Mouse (Mus musculus): ENCODE measurements around the gene Rasl10a.

Gene Rasl10a

GRCm38 (mm10) chr11:5052200-5052854 is 5.6 kb upstream of the Rasl10a start:
- no peak for DNase-seq (ENCODE audit: low read depth, low spot score)

GRCm38 (mm10) chr11:5054151-5054550 is 3.8 kb upstream of the Rasl10a start:
- peak; percentile 26 for DNase-seq (ENCODE audit: low read depth, low spot score)

GRCm38 (mm10) chr11:5054874-5055273 is 3.1 kb upstream of the Rasl10a start:
- no peak for DNase-seq (ENCODE audit: low read depth, low spot score)

DNA sequence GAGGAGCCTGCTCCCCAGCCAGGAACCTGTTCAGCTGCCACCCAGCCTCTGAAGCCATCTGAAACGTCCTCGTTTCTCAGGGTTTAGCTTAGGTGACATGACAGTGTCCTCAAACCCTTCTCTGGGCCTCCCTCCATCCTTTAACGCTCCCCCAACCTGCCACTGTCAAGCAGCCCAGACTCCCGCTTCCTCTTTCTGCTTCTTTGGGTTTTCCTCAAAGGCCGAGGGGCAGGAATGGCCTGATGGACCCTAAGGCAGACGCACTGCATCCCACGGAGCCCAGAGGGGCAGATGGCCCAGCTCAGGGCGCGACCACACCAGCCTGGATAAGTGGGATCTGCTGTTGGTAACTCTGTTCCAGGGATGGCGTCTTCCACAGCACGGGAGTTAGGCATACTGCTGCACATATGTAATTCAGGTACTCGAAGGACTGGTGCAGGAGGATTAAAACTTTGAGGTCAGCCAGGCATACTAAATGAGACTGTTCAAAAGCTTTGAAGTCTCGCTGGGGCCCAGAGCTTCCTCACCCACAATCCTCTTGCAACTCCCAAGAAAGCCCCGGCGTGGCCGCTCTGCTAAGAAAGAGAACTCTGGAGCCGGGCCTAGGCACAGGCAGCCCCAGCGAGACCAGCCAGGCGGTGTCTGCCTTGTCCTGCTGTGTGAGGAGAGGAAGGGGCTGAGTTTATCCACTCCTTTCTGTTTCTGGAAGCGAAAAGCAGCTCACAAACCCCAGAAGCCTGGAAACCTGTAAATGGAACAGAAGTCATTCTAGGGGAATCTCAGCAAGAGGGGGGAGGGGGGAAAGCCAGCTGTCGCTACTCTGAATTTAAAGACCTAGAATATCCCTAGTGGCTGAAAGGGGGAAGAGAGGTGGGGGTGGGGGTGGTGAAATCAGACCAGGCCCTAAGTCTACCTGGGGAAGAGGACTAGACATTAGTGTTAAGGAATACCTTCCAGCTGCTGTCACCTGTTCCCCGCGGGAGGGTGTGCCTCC is 1.7 kb upstream of the Rasl10a start:
- no peak for DNase-seq (ENCODE audit: low read depth, low spot score)

DNA sequence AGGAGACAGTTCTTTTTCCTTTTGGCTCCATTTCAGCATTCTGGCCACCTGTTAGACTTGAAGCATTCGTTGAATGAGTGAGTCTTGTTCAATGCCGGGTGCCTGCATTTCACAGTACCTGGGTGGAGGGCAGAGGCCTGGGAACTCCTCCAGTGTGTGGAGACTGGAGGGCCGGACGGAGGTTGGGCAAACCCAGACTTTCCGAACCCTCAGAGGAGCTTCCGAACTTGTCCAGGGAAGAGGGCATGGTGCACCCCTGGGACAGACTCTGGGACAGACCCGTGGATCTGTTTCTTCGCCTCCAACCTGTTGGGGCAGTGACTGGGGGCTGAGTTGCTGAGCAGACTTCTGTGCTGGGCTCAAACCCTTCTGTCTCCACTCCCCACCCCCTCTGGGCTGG is 864 bp upstream of the Rasl10a start:
- no peak for DNase-seq (ENCODE audit: low read depth, low spot score)

DNA sequence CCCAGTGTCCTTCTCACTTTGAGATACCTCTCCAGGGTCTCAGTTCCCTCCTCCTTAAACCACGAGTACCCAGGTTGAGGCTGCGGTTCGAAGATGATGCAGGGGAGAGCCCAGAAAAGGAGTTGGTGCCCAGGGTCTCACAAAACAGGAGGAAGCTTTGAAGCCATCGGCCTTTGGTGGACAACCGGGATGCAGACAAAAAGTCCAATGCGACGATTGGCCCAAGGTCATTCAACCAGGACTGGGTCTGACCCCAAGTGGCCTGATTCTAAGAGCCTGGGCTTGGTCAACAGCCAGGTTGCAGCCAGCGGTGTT is 430 bp upstream of the Rasl10a start:
- no peak for DNase-seq (ENCODE audit: low read depth, low spot score)

GRCm38 (mm10) chr11:5058783-5059182 is 855 bp downstream of the Rasl10a start:
- DNase-seq (ENCODE audit: low read depth, low spot score): no peak

DNA sequence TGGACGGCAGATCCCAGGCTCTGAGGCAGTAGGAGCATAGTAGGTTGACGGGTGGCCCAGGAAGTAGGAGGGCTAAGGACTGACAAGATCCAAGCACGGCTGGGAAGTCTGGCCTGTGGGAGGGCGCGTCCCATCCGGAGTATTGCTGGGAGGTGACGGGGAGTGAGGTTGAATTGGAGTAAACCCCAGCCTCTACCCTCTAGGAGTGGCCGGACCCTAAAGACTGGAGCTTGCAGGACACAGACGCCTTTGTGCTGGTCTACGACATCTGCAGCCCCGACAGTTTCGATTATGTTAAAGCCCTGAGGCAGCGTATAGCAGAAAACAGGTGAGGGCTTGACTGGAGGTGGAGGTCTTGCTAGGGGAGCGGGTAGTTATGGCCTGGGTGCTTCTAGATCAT is 1.3 kb downstream of the Rasl10a start:
- no peak for DNase-seq (ENCODE audit: low read depth, low spot score)

GRCm38 (mm10) chr11:5059704-5060156 is 1.8 kb downstream of the Rasl10a start:
- no peak for DNase-seq (ENCODE audit: low read depth, low spot score)

- no peak for DNase-seq (ENCODE audit: low read depth, low spot score)
Observed at GRCm38 (mm10) chr11:5060756-5061412, 3.0 kb downstream of the Rasl10a start.

DNA sequence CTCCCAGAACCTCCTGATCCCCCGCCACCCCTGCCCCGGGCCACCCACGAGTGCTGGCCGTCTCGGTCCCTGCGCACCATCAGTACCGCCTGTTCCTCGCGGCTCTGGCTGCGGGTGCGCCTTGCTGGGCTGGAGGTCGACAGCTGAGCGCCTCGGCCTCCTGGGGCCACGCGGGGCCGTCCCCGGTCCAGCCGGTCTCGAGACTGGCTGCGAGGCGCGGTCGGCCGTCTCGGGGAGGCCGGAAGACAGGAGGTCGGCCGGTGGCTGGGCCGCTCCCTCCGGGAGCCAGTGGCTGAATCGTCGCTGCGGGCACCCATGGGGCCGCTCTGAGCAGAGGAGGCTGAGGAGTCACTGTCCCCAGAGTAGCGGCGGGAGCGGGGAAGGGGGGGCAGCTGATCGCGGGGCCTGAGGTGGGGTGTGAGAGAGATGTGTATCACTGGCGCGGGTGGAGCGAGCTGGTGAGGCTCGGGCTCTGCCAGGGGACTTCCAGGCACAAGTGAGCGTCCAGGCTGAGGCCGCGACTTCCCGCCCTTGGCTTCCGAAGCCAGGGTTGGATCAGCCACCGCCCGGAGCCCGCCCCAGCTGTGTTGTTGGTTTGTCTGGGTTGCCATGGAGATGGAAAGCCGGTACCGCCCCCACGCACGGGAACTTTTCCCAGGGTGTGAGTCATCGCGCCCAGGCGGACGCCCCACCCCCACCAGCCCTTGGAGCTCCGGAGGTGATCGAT is 3.6 kb downstream of the Rasl10a start:
- DNase-seq (ENCODE audit: low read depth, low spot score): no peak

DNA sequence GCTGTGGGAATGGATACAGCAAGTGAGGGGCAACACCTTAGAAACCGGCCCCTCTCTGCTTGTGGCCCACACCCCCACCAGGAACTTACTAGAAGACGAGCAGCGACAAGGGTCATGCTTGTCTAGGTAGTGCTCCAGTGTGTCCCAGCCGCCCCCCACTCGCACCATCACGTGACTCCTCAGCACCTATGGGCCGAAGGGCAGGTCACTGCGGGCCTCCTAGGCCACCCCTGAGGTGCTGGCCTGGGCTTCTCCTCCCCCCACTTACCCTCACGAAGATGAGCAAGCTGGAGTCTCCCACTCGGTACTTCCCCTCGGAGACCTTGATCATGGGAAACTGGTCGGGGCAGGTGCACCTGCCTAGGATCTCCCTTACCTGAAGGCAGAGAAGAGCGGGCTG is 4.4 kb downstream of the Rasl10a start:
- DNase-seq (ENCODE audit: low read depth, low spot score): no peak

DNA sequence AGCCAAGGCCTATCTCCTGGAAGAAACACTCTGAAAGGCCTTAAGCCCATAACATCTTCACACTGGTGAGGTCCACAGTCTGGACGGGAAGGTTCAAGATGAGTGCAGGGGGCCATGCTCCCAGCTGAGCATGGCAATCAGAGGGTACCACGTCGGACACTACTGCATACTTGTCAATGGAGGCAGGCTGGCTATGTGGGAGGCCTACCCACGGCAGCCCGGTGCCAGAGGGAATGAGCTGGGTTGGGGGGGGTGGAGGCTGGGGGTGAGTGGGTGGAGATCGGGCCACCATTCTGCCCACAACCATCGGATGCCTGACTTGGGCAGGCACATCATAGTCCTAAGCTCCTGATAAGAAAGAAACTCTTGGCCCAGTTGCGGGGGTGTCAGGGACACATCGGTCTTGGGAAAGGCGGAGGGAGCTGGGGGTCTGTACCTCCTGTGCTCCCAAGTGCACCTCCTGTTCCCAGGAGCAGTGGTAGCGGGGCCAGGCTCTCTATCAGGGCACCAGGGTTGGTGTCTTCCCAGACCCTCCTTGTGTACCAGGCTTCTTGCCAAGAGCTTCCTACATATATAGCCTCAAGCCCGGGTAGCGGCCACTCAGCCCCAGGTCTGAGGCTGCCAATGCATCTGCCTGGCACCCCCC is 5.1 kb downstream of the Rasl10a start:
- DNase-seq (ENCODE audit: low read depth, low spot score): no peak

GRCm38 (mm10) chr11:5063561-5064281 is 5.8 kb downstream of the Rasl10a start:
- no peak for DNase-seq (ENCODE audit: low read depth, low spot score)

GRCm38 (mm10) chr11:5064282-5065055 is 6.5 kb downstream of the Rasl10a start:
- DNase-seq (ENCODE audit: low read depth, low spot score): peak; percentile 63

DNA sequence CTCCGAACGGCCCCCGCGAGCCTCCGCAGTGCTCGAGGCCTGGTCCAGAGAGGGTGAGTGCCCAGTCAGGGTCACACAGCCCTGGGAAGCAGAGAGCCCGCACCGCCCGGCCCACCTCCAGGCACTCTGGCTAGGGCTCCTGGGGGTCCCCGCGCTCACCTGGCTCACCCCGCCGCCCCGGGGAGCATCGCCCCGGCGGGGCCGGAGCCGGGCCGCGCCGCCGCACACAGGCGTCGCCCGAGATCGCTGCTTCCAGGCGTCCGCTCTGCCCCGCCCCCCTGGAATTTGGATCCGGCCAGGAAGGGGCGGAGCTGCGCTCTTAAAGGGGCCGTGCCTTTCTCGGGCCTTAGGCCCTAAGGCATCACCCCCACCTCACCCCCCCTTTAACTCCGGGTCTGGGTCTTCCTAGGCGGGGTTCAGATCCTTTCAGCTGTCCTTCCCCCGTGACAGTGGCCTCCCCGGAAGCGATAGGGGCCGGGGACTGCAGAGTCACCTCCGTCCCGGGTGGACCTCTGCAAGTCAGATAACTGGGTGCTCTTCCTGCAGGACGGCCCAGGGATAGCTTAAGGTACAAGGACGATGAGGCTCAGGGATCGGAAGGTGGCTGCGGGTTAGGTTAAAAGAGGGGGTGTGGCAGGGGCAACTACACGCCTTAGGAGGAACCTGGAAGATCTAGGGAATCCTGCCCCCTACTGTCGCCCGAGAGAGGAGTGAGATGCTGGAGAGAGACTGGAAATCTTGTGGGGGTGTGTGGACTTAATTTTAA is 7.3 kb downstream of the Rasl10a start, which contains the start of gene Gas2l1:
Gene Gas2l1, minus strand, starts transcription at position 272 of the 766 bp plus-strand sequence.
- peak; percentile 95 for DNase-seq (ENCODE audit: low read depth, low spot score)

GRCm38 (mm10) chr11:5067063-5067462 is 9.1 kb downstream of the Rasl10a start:
- DNase-seq (ENCODE audit: low read depth, low spot score): no peak

DNA sequence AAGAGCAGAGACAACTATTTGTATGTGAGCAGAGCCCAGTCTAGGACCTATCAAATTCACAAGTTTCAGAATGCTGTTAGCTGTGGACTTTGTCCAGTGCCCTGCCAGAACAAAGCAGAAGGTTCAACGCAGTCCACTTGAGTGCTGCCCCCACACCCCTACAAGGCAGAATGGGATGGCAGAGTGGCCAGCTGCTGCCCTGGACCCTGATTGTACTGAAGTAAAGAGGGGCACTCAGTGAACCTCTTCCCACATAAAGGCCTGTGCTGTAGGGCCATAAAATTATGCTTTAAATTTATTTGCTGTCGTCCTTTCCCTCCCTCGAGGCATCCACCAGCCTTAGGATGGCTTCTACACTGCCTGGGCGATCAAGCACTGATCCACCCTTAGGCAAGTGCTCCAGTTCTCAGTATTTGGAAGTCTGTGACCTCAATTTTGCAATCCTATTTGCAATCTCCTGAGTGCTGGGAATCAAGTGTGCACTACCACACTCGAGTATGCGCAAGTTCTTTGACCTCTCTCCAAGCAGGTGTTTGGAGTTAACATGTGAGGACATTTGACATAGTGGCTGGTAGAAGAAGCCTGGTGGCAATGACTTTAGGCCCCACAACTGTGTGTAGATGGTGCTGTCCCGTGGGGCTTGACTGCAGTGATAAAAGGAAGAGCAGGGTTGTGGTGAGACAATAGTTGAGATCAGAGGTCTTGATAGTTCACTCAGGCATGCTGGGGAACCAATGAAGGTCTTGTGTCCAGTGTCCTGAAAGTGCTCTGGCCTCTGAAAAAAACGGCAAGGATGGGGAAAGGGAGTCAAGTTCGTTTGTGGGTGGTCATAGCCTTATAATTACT is 10.4 kb downstream of the Rasl10a start:
- no peak for DNase-seq (ENCODE audit: low read depth, low spot score)
